Mouse (Mus musculus): ENCODE results near the gene Gm13285.
A peak's percentile ranks its signal among the peaks of the same experiment; 100 is the strongest.
"Not testable (repeated sequence)": the region's sequence is repeated elsewhere in the genome, so short reads cannot be mapped to it uniquely, and the experiment has no call there.

Gm13285 gene

DNA sequence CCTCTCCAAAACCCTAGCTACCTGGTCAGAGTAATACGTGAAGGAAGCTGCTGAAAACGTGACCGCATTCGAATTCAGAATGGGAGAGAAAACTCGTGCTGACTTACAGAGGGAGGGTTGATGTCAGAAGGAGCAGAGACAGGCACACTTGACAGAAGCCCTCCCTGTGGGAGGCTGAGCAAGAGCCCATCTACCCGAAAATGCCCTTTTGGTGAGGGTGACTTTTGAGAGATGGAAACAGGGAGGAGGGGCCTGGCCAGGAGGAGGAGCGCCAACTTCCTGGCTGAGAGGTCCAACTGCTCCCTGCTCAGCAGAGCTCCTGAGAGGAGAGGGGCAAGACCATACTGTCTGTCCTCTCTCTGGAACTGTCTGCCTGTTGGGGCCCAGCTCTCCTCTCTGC lies at the start of gene Gm13285:
Gene Gm13285, plus strand, starts transcription at position 301 of the 400 bp plus-strand sequence.
- not testable (repeated sequence) for DNase-seq (ENCODE audit: extremely low read depth, insufficient read length, low spot score)

DNA sequence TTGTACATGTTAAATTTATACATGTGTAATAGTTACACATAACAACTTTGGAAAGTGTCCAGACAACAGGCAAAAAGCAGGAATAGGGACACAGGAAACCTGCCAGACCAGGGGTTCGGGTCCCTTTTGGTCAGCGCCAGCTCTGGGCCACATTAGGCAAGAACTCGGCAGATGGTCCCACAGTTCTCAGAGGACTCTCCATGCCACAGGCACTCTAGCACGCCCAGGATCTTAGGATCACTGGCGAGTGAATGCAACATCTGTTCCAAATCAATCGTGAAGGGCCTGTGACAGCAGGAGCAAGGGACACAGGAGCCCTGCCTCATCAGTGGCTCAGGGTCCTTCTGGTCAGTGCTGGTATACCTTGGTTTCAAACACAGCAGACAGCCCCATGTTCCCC lies 49.5 kb upstream of the Gm13285 start:
- no peak for DNase-seq (ENCODE audit: extremely low read depth, insufficient read length, low spot score)

- DNase-seq (ENCODE audit: extremely low read depth, insufficient read length, low spot score), result not testable (repeated sequence)
Measured at GRCm38 (mm10) chr4:88754818-88755340, 44.6 kb upstream of the Gm13285 start, which contains the start of gene Gm13271. Gm13271 (plus strand) TSS chr4:88754868.

- DNase-seq (ENCODE audit: extremely low read depth, insufficient read length, low spot score), result peak; percentile 21
Measured at GRCm38 (mm10) chr4:88756581-88757513, 42.6 kb upstream of the Gm13285 start.

DNA sequence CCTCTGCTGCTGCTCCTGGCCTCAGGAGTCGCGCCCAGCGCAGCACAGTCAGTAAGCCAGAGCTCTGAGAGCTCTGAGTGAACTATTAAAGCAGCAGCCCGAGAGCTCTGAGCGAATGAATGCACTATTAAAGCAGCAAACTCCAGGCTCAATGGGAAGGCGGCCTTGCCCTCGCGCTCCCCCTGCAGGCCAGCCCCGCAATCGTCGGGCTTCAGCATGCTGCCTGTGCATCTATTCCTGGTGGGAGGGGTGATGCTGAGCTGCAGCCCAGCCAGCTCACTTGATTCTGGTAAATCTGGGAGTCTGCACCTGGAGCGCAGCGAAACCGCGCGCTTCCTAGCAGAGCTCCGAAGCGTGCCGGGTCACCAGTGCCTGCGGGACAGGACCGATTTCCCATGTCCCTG lies 41.8 kb upstream of the Gm13285 start:
- DNase-seq (ENCODE audit: extremely low read depth, insufficient read length, low spot score), result not testable (repeated sequence)

GRCm38 (mm10) chr4:88758751-88759150 lies 40.7 kb upstream of the Gm13285 start:
- DNase-seq (ENCODE audit: extremely low read depth, insufficient read length, low spot score), result not testable (repeated sequence)

DNA sequence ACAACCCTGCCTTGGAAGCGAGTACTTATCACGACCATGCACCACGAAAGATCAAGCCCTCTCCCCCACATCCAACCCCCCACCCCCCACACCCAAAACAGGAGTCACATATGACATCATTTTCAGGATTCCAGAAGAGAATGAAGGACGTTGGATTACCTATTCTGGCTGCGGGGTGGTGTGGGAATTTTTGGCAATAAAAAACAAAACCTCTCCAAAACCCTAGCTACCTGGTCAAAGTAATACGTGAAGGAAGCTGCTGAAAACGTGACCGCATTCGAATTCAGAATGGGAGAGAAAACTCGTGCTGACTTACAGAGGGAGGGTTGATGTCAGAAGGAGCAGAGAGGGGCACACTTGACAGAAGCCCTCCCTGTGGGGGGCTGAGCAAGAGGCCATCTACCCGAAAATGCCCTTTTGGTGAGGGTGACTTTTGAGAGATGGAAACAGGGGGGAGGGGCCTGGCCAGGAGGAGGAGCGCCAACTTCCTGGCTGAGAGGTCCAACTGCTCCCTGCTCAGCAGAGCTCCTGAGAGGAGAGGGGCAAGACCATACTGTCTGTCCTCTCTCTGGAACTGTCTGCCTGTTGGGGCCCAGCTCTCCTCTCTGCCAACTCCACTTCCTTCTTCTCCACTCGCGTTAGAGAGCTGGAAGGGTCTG lies 39.7 kb upstream of the Gm13285 start, which contains the start of gene Gm13283:
Gene Gm13283, plus strand, starts transcription at position 510 of the 659 bp plus-strand sequence.
- DNase-seq (ENCODE audit: extremely low read depth, insufficient read length, low spot score), result not testable (repeated sequence)

DNA sequence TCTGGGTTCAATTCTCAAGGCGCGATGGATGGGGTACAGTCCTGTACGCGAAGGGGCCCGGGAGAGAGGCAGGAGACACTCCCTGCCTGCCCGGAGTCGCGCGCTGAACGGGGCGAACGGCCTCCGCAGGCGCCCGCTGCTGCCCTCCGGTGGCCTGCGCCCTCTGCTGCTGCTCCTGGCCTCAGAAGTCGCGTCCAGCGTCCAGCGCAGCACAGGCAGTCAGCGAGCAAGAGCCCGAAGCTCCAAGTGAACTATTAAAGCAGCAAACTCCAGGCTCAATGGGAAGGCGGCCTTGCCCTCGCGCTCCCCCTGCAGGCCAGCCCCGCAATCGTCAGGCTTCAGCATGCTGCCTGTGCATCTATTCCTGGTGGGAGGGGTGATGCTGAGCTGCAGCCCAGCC lies 39.0 kb upstream of the Gm13285 start:
- DNase-seq (ENCODE audit: extremely low read depth, insufficient read length, low spot score), result not testable (repeated sequence)

DNA sequence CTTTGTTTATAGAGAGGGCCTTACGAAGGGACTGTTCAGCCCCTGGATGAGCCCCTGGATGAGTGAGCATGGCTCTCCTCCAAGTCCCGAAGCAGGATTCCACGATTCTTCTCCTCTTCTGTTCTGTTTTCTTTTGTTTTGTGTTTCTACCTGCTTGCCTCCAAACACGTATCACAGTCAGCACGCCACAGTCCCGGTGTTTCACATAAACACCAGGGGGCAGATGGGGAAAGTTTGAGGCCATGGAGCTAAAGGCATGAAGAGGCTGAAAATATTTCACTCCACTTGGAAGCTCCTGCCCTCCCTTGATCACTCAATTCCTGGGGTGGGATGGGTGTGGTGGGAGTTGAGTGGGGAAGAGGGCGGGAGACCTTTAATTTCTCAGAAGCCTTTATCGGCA lies 37.7 kb upstream of the Gm13285 start:
- not testable (repeated sequence) for DNase-seq (ENCODE audit: extremely low read depth, insufficient read length, low spot score)

DNA sequence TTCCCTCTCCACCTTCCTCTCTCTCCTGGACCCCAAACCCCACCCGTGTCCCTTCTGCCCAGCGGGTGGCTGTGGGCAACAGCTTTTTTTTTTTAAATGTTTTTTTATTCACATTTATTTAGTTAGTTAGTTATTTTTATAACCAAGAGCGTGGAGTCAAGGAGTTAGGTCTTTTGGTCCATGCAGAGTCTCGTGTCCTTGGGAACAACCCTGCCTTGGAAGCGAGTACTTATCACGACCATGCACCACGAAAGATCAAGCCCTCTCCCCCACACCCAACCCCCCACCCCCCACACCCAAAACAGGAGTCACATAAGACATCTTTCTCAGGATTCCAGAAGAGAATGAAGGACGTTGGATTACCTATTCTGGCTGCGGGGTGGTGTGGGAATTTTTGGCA lies 37.1 kb upstream of the Gm13285 start:
- DNase-seq (ENCODE audit: extremely low read depth, insufficient read length, low spot score), result not testable (repeated sequence)

GRCm38 (mm10) chr4:88763384-88764018 lies 36.0 kb upstream of the Gm13285 start:
- DNase-seq (ENCODE audit: extremely low read depth, insufficient read length, low spot score), result peak; percentile 83

GRCm38 (mm10) chr4:88773534-88773933 lies 25.9 kb upstream of the Gm13285 start, which contains the start of gene Gm13290:
Gm13290 (plus strand) TSS chr4:88773834.
- DNase-seq (ENCODE audit: extremely low read depth, insufficient read length, low spot score), result not testable (repeated sequence)

GRCm38 (mm10) chr4:88776622-88777021 lies 22.8 kb upstream of the Gm13285 start, which contains the start of gene Gm13289:
Gm13289 (plus strand) TSS chr4:88776922.
- not testable (repeated sequence) for DNase-seq (ENCODE audit: extremely low read depth, insufficient read length, low spot score)

GRCm38 (mm10) chr4:88779550-88779949 lies 19.9 kb upstream of the Gm13285 start, which contains the start of gene Gm13272:
Gm13272 (plus strand) TSS chr4:88779850.
- DNase-seq (ENCODE audit: extremely low read depth, insufficient read length, low spot score), result not testable (repeated sequence)

- DNase-seq (ENCODE audit: extremely low read depth, insufficient read length, low spot score), result not testable (repeated sequence)
Measured at GRCm38 (mm10) chr4:88780320-88780719, 19.1 kb upstream of the Gm13285 start.

DNA sequence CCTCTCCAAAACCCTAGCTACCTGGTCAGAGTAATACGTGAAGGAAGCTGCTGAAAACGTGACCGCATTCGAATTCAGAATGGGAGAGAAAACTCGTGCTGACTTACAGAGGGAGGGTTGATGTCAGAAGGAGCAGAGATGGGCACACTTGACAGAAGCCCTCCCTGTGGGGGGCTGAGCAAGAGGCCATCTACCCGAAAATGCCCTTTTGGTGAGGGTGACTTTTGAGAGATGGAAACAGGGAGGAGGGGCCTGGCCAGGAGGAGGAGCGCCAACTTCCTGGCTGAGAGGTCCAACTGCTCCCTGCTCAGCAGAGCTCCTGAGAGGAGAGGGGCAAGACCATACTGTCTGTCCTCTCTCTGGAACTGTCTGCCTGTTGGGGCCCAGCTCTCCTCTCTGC lies 17.6 kb upstream of the Gm13285 start, which contains the start of gene Ifnz:
Gene Ifnz, plus strand, starts transcription at position 301 of the 400 bp plus-strand sequence.
- not testable (repeated sequence) for DNase-seq (ENCODE audit: extremely low read depth, insufficient read length, low spot score)

DNA sequence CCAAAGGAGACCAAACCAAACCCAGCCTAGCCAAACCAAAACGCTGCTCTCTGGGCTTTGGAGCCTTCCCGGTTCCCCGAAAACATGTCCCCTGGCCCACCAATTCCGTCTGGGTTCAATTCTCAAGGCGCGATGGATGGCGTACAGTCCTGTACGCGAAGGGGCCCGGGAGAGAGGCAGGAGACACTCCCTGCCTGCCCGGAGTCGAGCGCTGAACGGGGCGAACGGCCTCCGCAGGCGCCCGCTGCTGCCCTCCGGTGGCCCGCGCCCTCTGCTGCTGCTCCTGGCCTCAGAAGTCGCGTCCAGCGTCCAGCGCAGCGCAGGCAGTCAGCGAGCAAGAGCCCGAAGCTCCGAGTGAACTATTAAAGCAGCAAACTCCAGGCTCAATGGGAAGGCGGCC lies 17.1 kb upstream of the Gm13285 start:
- DNase-seq (ENCODE audit: extremely low read depth, insufficient read length, low spot score), result not testable (repeated sequence)

GRCm38 (mm10) chr4:88785409-88785808 lies 14.1 kb upstream of the Gm13285 start, which contains the start of gene Gm13276:
Gm13276 (plus strand) TSS chr4:88785709.
- DNase-seq (ENCODE audit: extremely low read depth, insufficient read length, low spot score), result not testable (repeated sequence)

GRCm38 (mm10) chr4:88788402-88788801 lies 11.1 kb upstream of the Gm13285 start, which contains the start of gene Gm13277:
Gm13277 (plus strand) TSS chr4:88788632.
- DNase-seq (ENCODE audit: extremely low read depth, insufficient read length, low spot score), result not testable (repeated sequence)

DNA sequence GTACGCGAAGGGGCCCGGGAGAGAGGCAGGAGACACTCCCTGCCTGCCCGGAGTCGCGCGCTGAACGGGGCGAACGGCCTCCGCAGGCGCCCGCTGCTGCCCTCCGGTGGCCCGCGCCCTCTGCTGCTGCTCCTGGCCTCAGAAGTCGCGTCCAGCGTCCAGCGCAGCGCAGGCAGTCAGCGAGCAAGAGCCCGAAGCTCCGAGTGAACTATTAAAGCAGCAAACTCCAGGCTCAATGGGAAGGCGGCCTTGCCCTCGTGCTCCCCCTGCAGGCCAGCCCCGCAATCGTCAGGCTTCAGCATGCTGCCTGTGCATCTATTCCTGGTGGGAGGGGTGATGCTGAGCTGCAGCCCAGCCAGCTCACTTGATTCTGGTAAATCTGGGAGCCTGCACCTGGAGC lies 8.2 kb upstream of the Gm13285 start, which contains the start of gene Gm13278:
Gene Gm13278, plus strand, starts transcription at position 301 of the 400 bp plus-strand sequence.
- not testable (repeated sequence) for DNase-seq (ENCODE audit: extremely low read depth, insufficient read length, low spot score)

Data from 3134 (cell line).